Mouse (Mus musculus): ENCODE results near the gene Nploc4.
A peak's percentile ranks its signal among the peaks of the same experiment; 100 is the strongest.

The Nploc4 gene

DNA sequence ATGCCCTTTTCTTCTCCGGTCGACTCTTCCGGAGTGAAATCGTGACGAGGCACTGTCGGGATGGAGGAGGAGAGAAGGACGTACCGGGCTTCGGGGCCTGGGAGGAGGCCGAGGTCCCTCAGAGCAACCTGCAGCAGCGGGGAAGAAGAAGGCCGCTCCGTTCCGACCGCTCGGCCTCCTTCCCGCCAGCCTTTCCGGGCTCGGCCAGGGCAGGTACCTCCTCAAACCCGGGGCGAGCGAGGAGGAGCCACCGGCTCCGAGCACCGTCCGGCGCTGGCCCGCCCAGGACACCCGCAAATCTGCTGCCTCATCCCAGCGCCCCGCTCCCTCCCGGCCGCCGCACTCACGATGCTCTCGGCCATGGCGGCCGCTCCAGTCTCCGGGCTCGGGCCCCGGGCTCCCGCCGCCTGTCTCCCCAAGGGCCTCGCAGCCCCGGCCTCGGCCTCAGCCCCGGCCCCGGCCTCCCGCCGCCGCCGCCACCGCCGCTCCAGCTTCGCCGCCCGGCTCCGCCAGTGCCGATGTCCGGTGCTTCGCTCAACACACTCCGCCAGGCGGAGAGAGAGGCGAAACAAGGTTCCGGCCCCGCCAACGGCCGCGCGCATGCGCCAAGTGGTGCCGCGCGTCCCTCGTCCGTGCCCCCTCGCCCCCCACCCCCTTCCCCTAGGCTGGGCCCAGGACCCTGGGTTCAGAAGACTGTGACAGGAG is at the start of gene Nploc4:
TSS of gene Nploc4 (minus strand) at position 557 of the 705 bp plus-strand sequence.
- peak; percentile 81 for DNase-seq (ENCODE audit: low read depth)

DNA sequence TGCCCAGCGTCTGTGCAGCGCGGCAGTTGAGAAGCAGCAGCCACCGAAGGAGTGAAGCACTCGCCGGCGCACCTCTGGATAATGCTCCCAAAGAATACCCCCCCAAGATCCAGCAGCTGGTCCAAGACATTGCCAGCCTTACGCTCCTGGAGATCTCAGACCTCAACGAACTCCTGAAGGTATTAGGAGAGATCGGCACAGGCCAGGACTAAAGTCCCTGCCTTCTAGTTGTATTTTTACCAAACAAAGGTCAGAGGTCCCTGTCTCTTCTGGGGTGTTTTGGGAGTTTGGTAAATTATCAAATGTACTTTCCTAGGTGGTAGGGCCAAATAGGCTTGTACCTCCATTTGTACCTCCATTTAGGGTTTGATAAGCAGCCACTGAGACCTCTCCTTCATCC is 47.7 kb upstream of the Nploc4 start:
- DNase-seq (ENCODE audit: low read depth), result no peak

DNA sequence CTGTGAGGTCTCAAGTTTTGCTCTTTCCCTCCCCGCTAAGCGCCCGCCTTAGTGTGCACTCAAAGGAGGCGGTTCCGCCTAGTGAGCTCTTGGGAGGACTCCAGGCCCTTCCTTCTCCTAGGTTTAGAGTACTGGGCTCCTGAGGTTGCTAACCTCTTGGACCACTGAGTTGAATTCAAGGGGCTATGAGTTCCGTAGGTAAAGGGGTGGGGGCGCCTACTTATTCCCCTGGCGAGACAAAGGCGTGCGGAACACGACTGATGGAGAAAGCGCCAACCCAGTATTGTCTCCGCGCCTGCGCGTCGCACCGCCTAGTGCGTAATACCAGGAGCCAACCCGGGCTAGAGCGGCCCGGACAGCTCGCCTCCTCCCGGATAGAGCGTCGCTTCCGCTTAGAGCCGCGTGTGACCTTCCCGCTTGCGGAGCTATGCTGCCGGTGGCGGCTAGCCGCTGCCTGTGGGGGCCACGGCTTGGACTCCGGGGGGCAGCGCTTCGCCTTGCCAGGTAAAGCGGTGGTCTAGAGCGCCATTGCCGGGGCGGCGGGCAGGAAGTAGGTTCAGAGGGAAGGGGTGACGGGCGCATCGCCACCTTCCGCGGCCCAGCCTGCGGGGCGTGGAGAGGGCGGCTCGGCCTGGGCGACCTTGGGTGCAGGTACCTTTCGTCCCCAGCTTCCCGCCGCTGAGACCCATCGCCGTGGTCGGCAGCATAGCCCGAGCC is 46.9 kb upstream of the Nploc4 start, which contains the start of gene Mrpl12:
TSS of gene Mrpl12 (plus strand) at position 349 of the 717 bp plus-strand sequence.
- peak; percentile 96 for DNase-seq (ENCODE audit: low read depth)

DNA sequence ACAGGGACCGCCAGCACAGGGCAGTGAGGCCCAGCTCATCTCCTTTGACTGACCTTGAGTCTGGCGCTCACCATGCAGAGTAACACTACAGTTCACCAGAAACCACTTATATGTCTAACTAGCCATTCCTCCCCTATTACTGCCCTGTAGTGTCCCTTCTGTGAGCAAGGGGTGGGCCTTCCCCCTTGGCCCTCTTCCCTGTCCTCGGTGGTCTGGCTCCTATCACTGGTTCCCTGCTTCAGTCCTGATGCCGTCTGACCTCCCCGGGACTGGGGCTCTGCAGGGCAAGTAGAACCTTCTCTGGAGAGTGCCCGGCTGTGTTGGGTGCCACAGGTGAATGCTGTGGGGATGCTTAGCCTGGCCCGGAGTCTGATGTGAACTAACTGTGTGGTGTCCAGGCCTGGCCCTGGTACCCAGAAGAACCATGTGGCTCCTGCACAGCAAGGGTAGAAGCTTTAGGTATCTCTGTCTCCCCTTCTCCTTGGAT is 46.0 kb upstream of the Nploc4 start:
- no peak for DNase-seq (ENCODE audit: low read depth)

DNA sequence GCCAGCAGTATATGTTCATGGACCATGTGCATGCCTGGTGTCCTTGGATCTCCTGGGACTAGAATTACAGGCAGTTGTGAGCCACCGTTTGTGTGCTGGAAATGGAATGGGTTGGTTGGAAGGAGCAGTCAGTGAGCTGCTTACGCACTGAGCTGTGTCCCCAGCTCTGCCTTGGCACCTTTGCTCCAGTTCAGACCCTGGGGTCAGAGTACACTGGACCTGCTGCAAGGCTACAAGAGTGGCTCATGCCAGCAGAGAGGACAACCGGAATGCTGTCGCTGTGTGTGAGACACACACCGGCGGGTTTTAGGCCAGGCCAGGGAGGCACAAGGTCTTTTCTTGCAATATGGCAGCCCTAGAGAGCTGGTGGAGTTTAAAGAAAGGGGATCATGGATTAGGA is 34.5 kb upstream of the Nploc4 start:
- DNase-seq (ENCODE audit: low read depth), result no peak

DNA sequence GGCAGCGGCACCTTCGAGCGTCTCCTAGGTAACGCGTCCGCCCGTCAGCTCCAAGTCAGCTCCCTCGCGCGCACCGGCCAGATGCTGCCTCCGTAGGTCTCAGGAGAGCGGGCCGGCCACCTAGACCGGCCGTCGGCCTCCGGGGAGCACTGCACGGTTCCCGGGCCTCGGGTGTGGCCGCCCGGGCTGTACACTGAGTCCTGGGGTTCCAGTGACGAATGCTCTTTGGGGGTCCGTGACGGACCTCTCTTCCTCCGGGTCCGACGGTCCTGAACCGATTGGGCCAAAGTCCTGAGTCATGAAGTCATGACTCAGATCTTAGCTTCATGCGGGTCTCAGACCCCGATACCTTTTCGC is 30.2 kb upstream of the Nploc4 start:
- DNase-seq (ENCODE audit: low read depth), result no peak

DNA sequence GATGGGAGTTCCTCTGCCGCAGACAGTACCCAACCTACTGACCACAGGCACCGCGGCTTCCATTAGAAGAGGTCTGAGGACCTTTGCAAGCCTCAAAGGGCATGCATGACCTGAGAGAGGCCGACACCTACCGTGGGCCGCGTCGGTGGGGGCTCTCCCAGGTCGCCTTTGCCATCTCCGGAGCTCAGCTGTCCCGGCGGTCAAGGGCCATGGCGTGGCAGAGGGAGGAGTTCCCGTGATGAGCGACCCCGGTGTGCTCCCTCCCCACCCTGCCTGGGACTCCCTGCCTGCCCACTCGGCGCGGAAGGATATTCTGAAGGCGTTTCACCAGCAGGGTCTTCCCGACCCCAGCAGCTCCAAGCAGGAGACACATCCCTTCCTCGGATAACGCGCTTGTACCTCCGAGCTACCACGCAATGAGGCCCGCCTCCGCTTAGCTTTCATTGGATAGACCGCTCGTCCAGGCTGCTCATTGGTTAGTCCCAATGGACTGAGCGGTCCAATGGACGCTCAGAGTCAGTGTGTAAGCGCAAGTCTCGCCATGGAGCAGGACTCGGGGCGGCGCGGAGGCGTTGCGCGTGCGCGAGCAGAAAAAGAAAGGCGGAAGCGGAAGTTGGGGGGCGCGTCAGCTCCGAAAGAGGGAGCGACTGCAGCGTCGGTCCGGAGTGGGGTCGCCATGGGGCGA is 29.7 kb upstream of the Nploc4 start, which contains the start of gene Arl16:
TSS of gene Arl16 (minus strand) at position 557 of the 685 bp plus-strand sequence.
- peak; percentile 98 for DNase-seq (ENCODE audit: low read depth)

DNA sequence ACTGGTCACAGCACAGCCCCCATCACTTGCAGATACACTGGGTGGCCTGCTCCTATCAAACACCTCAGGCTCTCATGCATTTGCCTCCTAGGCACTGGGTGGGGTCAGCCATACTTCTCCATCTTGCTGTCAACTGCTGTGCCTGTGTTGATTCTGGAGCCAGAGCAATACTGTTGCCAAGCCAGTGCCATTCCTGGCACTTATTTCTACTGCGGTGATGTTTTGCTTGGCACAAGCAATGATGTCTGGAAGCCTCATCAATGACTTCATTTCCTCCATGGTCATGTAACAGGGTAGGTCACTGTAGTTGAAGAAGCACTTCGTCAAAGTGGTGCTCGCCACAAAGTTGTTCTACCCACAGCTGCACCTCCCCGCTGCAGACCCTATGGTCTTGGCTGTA is 28.0 kb upstream of the Nploc4 start:
- no peak for DNase-seq (ENCODE audit: low read depth)

DNA sequence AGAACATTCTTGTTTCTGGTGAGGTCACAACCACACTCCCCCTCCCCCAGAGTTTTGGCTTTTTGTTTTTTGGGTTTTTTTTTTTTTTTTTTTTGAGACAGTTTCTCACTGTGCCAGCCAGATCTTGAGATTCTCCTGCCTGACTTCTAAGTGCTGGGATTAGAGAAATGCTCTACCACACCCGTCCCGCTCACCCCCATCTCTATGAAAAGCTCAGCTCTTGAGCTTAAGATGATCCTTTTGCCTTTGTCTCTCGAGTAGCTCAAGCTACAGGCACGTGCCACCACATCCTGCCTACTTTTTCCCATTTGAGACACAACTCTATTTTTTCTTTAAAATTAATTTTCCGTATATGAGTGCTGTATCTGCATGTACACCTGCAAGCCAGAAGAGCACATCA is 26.9 kb upstream of the Nploc4 start:
- no peak for DNase-seq (ENCODE audit: low read depth)

DNA sequence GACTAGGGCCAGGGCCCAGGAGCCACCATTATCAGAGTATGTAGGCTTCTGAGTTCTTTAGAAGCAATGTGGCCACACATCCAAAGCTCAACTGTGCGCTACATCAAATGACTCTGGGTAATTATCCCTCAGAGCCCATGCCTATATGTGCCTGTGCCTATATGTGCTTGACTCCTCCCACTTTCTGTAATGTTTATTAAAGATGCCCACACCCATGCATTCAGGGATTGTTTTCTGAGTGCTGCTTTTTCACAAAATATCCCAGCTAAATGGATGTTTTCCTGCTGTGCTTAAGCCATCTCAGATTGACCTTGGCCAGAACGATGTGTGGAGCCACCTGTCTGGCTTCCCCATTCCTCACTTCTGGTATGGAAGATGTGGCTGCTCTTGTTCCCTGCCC is 26.0 kb upstream of the Nploc4 start:
- DNase-seq (ENCODE audit: low read depth), result no peak

DNA sequence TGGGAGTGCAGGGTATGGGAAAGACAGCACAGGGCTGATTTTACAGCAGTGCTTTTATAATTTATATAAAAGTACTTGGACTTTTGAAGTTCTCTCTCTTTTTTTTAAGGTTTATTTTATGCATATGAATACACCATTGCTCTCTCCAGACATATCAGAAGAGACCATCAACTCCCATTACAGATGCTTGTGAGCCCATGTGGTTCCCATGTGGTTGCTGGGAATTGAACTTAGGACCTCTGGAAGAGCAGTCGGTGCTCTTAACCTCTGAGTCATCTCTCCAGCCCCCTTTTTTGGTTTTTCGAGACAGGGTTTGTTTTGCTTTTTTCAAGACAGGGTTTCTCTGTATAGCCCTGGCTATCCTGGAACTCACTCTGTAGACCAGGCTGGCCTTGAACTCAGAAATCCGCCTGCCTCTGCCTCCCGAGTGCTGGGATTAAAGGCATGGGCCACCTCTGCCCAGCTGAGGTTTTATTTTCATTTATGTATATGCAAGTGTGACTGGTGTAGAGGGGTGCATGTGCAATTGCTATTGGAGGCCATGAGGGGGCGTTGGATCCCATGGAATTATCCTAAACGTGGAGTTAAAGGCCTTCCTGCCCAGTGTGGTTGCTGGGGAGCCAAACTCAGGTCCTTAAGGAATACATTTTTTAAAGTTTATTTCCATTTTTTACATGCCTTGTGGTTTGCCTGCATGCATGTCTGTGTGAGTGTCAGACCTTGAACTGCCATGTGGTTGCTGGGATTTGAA is 21.5 kb upstream of the Nploc4 start:
- peak; percentile 68 for DNase-seq (ENCODE audit: low read depth)

DNA sequence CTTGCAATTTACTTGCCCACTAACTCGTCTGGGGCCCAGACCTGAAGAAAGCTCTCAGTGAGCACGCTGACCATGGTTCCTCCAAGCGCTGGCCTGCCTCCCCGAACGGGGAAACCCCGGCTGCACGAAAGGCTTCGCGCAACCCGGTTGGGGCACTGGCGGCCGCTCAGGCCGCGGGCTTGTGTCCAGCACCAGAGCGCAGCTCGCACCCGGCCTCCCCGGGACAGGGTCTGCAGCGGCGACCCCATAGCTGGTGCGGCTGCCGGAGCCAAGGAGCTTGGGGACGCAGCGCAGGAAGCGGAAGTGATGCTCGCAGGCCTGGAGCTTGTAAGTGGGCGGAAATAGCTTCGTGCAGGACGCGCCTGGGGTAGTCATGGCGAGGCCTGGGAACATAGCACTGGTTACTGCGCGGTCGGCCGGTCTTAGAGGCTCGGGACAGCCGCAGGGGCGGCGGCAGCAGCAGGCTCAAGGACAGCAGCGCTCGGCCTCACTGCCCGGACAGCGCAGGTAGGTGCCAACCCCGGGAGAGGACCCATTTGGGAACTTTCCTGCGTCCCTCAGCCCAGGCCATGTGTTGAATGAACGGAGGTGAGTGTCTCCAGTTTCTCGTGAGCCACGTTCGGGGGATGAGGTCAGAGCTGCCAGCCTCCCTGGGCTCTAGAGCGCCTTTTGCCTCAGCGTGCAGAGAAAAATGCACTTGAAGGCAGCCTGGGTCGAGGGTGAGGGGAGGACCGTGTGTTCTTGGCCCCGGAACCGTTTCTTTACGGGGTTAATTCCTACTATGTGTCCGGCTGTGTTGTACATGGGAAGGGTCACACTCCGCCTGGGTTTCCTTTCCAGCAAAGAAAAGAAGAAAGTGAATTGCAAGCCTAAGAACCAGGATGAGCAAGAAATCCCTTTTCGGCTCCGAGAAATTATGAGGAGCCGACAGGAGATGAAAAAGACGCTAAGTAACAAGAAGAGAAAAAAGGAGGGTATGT is 20.6 kb upstream of the Nploc4 start, which contains the start of the genes Oxld1 and Ccdc137:
TSS of gene Oxld1 (minus strand) at position 297 of the 980 bp plus-strand sequence.
TSS of gene Ccdc137 (plus strand) at position 344 of the 980 bp plus-strand sequence.
- DNase-seq (ENCODE audit: low read depth), result peak; percentile 92

DNA sequence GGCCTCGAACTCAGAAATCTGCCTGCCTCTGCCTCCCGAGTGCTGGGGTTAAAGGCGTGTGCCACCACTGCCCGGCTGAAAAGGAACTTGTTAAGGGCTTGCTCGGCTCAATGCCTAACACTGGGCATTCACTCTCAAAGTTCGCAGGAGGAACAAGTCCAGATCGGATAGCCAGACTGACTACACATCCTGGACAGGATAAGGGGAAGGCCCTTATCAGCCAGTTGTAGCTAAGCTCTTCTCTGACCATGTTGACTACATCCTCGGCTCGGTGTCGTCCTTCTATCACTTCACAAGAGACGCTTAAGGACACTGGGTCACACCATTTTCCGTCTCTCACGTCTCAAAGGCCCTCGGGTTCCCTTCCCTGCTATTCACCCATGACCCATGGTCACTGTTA is 19.9 kb upstream of the Nploc4 start:
- no peak for DNase-seq (ENCODE audit: low read depth)

DNA sequence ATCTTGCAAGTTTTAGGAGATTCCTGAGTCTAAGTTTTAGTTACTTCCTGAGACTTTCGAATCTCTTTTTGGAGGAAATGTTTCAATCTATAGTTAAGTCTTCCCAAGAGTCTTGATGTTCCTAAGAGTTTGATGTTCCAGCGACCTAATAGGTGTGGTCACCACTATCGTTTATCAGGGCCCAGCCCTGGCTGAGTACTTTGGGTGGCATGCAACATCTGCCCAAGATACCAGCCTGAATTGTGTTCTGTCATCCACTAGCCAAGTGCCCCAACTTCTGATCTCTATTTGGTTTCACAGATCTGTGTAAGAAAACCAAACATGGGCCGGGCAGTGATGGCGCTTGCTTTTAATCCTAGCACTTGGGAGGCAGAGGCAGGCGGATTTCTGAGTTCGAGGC is 17.9 kb upstream of the Nploc4 start:
- DNase-seq (ENCODE audit: low read depth), result no peak

DNA sequence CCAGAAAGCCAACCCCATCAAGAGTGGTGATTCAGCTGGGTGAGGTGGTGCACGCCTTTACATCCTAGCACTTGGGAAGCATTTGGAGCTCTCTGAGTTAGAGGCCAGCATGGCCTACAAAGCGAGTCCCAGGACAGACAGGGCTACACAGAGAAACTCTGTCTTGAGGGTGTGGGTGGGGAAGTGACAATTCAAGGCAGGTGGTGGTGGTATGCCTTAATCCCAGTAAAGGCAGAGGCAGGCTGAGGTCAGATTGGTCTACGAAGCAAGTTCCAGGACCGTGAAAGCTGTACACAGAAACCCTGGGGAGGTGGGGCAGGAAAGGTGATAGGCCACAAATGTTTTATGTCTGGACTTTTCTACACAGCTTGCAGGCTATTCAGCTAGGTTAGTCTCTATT is 17.5 kb upstream of the Nploc4 start:
- no peak for DNase-seq (ENCODE audit: low read depth)

DNA sequence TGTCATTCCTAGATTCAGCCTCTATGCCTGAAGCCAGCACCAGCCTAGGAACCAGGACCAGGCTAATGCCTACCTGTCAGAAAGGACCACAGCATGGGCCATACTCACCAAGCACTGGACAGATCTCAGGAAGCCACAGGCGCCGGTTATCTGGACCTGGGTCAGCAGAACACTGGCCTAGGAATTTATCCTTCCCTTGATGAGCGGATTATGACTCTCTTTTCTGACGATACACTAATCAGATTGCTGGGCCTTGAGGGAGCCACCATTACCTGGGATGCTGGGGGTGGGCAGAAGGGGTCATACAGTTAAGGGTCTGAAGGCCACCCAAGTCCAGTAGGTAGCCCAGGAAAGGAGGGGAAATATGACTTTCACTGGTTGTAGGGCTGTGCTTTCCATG is 15.8 kb upstream of the Nploc4 start, which contains the start of gene Pde6g:
TSS of gene Pde6g (minus strand) at position 195 of the 400 bp plus-strand sequence.
- no peak for DNase-seq (ENCODE audit: low read depth)

DNA sequence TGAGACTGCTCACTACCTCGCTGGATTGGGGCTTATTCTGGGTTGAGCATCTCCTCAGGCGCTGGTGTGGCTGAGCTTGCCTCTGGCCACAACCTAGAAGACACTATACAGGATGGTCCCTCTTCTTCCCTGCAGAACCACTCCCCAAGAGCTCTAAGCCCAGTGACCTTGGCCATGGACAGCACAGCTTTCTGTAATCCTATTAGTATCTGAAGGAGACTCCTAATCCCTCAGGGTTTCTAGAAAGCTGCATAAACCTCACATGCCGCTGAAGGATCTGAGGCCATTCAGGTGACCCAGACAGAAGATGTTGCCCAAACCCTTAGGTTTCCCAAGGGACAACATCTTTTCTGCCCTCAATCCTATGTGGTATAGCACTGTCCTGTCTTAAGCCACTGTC is 14.7 kb upstream of the Nploc4 start:
- DNase-seq (ENCODE audit: low read depth), result no peak

DNA sequence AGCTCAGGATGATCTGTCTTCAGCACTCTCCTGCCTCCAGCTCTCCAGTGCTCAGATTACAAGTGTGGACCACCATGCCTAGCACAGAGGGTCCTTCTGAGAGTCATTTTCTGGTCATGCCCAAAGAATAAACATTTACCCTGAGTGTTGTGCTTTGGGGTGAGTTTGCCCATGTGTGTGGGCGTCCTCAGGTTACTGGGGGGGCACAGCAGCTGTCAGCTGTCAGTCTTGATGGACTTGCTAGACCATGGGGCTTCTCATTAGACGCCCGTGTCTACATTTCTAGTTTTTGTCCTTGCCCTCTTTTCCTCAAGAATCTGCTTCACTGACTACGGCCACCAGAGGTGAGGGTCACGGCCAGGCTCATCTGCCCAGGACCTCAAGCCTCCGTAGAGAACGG is 9.7 kb upstream of the Nploc4 start:
- no peak for DNase-seq (ENCODE audit: low read depth)

DNA sequence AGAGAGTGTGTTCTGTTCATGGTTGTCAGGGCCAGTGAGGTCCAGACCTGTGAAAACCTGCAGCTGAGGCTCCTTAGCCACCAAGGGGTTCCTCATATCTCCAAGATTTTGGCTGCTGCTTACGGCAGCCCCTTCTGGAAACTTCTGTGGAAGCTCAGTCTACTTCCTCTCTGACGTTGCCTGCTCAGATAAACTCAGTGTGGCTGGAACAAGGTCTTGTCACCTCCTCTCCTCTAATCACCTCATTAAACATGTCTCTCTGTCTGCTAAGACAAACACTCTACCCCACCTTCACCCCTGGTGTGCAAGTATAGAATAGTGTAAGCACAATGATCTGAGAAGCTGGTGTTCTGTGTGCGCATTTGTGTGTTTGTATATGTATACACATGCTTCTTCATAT is 8.0 kb upstream of the Nploc4 start:
- no peak for DNase-seq (ENCODE audit: low read depth)

DNA sequence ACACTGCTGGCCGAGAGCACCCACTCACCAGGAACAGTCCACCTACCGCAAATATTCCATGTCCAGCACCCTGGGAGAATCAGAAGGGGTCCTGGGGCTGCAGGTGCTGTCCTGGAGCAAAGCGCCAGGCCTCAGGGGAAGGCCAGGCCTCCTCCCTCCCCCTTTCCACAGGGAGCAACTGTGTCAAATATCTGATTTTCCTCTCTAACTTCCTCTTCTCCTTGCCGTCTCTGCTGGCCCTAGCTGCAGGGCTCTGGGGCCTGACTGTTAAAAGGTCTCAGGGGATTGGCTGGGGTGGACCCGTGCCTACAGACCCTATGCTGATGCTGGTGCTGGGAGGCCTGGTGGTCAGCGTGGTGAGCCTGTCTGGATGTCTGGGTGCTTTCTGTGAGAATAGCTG is 6.6 kb upstream of the Nploc4 start:
- DNase-seq (ENCODE audit: low read depth), result no peak

Data from 416B (cell line).